Mouse (Mus musculus): ENCODE data around the gene Hypk.
"Not testable (repeated sequence)": the region's sequence is repeated elsewhere in the genome, so short reads cannot be mapped to it uniquely, and the experiment has no call there.

Gene Hypk

DNA sequence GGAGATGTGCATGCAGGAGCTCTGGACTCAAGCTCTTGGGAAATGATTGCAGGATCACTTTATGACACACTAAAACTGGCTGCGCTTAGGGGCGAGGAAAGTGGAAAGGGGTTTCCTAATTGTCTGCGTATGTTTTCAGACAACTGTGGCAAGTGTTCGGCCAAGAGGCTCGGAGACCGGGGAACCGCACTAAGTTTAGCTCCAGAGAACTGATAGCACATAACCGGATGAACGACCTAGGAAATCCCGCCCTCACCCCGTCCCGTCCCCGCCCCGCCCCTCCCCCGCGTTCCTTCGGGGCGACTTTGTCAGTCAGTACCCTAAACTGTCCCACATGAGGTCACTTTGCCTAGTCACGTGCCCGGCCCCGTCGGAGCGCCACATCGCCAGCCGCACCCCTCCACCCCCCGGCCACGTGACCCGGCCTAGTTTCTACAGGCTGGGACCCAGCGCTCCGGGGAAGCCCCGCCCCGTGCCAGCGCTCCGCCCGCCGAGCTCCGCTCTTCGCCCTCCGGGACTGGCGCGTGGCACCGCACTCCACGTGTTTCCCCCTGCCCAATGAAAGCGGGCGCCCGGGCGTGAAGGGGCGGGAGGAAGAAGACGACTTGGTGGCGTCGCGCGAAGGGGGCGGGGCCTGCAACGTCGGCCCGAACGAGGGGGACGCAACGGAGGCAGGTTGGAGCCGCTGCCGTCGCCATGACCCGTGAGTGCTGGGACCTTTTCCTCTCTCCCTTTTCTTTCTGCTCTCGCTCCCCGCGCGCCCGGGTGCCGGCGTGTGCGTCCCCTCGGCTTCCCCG, 4.2 kb upstream of the Hypk start, which contains the start of gene Serf2:
Serf2 (plus strand) TSS at position 457 of the 797 bp plus-strand sequence.
- DNase-seq: peak; percentile 100

DNA sequence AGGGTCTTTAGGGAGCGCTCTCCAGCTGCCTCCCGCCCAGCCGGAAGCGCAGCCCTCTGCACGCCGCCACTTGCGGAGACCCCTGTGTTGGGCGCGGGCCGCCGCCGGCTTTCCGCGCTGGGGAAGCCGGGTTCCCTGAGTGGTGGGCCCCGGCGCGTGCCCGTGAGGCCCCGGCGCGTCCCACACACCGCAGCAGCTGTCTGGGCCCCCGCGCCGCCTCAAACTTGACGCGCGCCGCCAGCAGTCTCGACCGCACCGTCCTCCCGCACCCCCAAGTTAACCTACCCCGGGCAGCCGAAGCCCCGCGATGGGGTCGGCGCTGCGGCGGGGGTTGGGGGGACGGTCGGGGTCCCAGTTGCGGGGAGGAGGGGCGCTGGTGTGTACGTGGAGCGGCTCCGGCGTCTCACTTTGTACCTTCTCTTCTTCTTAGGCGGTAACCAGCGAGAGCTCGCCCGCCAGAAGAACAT, 3.5 kb upstream of the Hypk start:
- no peak for DNase-seq

GRCm38 (mm10) chr2:121450093-121450492, 3.0 kb upstream of the Hypk start:
- peak in 1 of 2 experiments; percentile 24 for DNase-seq

- DNase-seq: no peak
Observed at GRCm38 (mm10) chr2:121452361-121452760, 729 bp upstream of the Hypk start.

DNA sequence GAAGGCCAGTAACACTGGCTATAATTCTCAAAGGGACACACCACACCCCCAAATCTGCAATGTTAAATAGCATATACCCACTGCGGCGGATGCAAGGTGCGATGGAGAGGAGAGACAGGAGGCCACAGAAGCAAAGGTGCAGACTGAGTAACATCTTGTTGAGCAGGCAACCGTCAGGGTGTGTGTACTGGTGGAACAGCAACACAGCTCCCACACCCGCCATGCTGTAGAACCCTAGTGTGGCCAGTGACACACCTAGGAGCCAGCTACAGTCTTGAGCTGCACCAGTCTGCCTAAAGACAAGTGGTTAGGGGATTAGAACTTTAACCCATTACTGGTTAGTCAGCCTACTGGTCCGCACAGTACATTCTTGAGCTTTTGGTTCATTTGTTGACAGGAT, 827 bp downstream of the Hypk start:
- DNase-seq: no peak

GRCm38 (mm10) chr2:121455534-121455933, 2.4 kb downstream of the Hypk start:
- no peak for DNase-seq

DNA sequence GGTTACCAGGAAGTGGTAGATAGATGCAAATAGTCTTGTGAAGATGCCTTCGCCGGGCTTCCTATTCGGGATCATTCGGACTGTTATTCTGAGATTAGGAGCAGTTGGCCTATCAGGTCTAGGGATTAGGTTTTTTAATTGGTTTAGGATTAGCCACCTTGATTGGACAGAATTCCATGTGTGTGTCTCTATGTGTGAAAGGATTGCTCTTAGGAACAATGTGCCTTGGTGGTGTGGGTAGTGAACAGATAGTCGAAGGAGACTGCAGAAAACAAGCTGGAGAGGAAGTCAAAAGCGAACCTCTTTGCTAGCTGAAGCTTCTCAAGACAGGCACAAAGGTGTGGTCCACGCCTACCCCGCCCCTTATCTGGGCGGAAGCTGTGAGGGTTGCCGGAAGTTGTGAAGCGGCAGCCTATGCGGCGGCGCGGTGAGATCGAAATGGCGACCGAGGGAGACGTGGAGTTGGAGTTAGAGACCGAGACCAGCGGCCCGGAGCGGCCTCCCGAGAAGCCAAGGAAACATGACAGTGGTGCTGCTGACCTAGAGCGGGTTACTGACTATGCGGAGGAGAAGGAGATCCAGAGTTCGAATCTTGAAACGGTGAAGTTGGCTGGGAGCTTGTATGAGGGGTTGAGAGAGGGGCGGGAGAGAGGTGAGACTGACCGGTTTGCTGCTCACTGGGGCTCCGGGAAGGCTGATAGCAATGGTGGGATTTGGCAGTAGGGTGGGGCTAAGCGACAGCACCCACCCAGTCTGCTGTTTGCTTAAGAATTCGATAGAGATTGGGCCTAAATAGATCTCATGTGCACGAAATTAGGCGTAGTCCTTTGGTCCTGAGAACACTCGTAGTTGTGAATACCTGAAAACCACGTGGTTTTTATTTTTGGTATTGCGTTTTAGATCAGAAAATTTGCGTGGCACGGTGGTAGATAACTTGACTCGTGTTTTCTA, 3.9 kb downstream of the Hypk start, which contains the start of gene Serinc4:
Serinc4 (minus strand) TSS at position 90 of the 951 bp plus-strand sequence.
- peak; percentile 91 to 92 for DNase-seq

DNA sequence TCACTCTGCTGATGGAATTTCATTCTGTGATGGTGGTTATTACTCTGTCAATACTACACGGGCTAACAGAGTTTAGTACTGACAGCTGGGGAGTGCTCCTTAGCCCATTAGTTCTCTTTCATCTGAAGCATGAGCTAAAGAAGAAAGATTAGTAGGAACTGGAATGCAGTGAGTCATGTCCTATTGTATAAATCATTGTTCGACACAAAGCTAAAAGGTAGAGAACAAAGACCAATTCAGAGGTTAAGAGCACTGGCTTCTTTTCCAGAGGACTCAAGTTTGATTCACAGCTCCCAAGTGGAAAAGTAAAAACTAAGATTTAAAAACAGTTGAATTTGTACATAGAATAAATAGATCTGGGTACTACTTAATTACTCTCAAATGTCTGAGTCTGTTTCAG, 7.0 kb downstream of the Hypk start:
- DNase-seq: no peak

DNA sequence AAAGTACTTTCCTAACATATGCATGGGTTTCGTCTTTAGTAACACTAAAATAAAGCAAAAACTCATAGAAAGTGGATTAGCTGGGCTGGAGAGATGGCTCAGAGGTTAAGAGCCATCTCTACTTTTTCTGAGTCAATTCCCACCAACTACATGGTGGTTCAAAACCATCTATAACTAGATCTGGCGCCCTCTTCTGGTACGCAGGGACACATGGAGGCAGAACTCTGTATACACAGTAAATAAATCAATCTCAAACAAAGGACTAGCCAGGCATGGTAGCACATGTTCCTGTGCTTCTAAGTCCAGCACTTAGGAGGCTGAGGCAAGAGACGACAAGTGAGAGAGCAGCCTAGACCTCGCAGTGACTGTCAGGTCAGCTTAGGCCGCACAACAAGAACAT, 15.9 kb downstream of the Hypk start:
- not testable (repeated sequence) for DNase-seq

- not testable (repeated sequence) for DNase-seq
Observed at GRCm38 (mm10) chr2:121472783-121473182, 19.7 kb downstream of the Hypk start.

- peak; percentile 80 for DNase-seq
Observed at GRCm38 (mm10) chr2:121473301-121474179, 20.4 kb downstream of the Hypk start, which contains the start of gene Mfap1b. Gene Mfap1b, minus strand, starts transcription at chr2:121474067.

DNA sequence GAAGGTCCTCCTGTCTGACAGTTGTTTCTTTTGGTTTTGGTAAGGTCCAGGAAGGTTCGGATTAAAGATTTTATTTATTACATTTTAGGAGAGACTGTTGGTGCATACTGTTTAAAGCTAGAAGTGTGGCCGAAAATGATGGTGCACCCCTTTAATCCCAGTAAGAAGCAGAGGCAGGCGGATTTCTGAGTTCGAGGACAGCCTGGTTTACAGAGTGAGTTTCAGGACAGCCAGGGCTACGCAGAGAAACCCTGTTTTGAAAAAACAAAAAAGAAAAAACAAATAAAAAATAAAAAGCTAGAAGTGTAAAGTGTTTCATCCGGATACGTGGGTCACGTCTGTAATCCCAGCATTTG, 21.1 kb downstream of the Hypk start:
- DNase-seq: no peak

GRCm38 (mm10) chr2:121475306-121475705, 22.2 kb downstream of the Hypk start:
- not testable (repeated sequence) for DNase-seq

DNA sequence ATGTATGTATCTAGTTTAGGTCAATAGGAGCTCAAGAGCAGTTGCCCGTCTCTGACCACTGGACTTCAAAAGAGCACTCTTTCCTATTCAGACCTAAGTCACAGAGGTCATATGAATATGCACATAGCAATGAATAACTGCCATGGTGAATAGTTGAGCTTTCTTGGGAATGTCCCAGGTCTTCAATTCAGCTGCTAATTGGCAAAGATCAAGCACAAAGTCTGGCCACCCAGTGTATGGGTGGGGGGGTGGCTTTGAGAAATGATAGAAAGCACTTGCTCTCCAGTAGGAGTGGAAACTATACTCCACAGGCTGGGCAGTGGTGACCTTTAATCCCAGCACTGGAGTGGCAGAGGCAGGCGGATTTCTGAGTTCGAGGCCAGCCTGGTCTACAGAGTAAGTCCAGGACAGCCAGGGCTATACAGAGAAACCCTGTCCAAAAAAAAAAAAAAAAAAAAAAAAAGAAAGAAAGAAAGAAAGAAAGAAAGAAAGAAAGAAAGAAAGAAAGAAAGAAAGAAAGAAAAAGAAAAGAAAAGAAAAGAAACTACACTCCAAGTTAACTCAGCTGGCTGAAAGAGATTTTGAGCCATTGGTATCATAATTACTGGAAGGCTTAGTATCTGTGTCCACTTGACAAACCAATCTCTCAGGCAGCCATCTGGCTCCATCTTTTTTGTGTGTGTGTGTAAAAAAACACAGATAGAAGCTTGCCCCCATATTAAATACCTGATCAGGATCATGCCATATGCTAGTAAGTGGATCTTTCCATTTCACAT, 24.6 kb downstream of the Hypk start:
- no peak for DNase-seq

DNA sequence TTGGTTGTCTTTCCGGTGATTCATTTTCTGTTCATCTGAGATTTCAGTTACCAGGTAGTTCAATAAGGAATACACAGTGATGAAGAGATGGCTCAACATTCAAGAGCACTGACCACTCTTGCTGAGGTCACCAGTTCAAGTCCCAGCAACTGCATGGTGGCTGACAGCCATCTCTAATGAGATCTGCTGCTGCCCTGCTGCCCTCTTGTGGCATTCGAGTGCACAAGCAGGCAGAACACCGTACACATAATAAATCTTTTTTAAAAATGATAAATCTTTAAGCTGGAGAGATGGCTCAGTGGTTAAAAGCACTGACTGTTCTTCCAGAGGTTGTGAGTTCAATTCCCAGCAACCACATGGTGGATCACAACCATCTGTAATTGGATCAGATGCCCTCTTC, 27.4 kb downstream of the Hypk start:
- peak; percentile 60 to 62 for DNase-seq

- DNase-seq: not testable (repeated sequence)
Observed at GRCm38 (mm10) chr2:121480916-121481315, 27.8 kb downstream of the Hypk start.

- DNase-seq: no peak
Observed at GRCm38 (mm10) chr2:121483576-121483975, 30.5 kb downstream of the Hypk start.

- DNase-seq: not testable (repeated sequence)
Observed at GRCm38 (mm10) chr2:121484403-121484802, 31.3 kb downstream of the Hypk start.

GRCm38 (mm10) chr2:121501550-121501949, 48.5 kb downstream of the Hypk start:
- not testable (repeated sequence) for DNase-seq

GRCm38 (mm10) chr2:121505942-121506882, 53.1 kb downstream of the Hypk start, which contains the start of the genes Mfap1a and Wdr76:
Gene Mfap1a, minus strand, starts transcription at chr2:121506665.
Gene Wdr76, plus strand, starts transcription at chr2:121506723.
- peak; percentile 85 to 86 for DNase-seq

All from B cell, adult 2 months (primary cell).